Mouse (Mus musculus) spleen, postnatal 14 days (tissue): ENCODE data around the gene Best2.
A peak's percentile ranks its signal among the peaks of the same experiment; 100 is the strongest.

ENCODE experiments used
- DNase-seq, 2 experiments: peaks; one replicate each; pipeline ENCODE4 v3.0.0; 2021 to 2022; ENCODE audit warnings: low spot score in 2 of 2

The Best2 gene

GRCm38 (mm10) chr8:85023846-85024245, 9.5 kb upstream of the Best2 start:
- no peak for DNase-seq

DNA sequence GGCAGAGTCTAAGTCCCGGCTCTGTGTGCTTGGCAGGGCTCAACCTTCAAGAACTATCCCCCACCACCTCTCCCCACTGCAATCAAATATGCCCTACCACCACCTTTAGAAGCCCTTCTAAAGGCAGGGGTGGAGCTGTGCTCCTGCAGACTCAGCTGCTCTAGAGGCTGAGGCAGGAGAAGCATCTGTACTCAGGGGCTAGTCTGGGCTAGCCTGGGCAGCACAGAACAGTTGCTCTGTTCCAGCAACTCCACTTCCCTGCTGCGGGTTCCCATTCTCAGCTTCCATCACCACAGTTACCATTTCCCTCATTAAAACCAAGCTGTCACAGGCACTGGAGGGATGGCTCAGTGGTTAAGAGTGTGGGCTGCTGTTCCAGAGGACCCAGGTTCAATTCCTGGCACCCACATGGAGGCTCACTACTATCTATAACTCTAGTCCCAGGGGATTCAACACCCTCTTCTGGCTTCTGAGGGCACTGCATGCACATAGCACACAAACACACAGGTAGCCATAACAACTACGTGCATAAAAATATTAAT, 7.3 kb upstream of the Best2 start:
- no peak for DNase-seq

GRCm38 (mm10) chr8:85017209-85017608, 2.9 kb upstream of the Best2 start:
- no peak for DNase-seq

DNA sequence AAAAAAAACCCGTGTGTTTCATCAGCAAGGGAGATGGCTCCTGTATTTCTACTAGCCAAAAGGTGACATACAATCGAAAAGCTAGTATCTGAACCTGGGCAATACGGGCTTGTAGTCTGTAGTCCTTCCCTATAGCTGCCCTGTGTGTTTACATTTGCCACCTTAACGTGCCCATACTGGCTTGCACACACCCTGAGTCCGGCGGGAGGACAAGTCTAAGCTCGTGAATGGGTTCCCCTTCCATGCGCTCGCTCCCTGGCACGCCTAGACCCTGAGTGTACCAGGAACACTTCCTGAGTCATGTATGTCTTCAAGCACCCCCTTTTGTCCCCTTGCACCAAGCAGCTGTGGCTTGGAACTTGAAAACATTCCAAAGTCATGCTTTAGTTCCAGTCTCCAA, 2.4 kb upstream of the Best2 start:
- no peak for DNase-seq

DNA sequence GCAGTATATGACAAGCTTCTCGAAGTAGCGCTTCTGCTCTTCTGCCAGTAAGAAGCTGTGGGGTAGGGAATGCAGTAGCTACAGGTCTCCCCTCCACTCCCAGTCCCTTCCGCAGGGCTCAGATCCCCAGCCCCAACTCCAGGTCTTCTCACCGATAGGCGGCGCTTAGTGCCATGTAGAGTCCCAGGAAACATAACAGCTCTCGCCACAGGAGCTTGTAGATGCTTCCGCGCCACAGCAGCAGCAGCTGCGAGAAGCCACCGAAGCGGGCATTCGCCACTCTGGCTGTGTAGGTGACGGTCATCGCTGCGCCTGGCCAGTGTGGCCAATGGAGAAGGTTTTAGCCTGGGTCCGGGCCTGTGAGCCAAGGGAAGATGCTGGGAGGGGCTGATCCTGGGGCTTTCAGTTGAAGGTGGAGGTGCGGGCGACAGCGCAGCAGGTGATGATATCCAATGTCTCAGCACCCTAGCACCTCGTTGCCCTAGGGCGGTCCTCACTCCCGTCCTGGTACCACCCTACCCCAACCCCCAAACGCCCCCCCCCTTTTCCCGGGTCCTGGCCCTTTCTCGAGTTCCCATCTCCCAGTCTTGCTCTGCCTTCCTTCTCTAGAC, 996 bp downstream of the Best2 start:
- peak; percentile 36 to 59 for DNase-seq

DNA sequence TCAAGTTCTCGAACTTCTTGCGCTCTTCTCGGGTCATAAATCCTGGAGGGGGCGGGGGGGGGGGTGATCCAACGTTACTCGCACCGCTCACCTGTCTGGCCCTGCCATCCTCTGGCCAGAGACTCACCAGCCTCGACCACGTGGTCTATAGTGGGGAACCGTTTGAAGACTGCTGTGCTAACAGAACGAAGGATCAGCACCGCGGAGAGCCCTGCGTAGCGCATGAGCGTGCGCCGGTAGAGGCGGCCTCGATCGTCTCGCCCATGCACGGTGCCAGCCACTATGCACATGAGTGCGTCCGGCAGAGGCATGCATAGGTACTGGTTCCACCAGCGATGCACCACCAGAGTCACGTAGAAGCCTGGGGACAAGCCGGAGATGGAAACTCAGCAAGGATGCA, 3.1 kb downstream of the Best2 start:
- DNase-seq = no peak

GRCm38 (mm10) chr8:85007686-85008085, 6.6 kb downstream of the Best2 start:
- DNase-seq = peak in 1 of 2 experiments; percentile 60

GRCm38 (mm10) chr8:84997649-84998295, 16.6 kb downstream of the Best2 start:
- peak; percentile 83 to 92 for DNase-seq

DNA sequence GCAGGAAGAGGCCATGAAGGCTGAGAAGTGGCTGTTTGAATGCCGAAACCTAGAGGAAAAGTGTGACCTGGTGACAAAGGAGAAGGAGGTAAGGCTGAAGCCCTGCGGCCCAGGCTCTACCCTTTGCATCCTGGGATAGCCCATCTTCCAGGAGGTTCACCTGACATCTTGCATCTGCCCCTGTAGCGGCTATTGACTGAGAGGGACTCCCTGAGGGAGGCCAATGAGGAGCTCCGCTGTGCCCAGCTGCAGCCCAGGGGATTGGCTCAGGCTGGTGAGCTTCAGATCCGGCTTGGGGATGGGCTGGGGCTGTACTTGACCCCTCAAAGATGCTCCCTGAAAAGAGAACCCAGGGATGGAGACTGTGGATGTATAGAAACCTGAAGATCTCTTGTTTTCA, 17.4 kb downstream of the Best2 start:
- DNase-seq = no peak

GRCm38 (mm10) chr8:84995680-84996079, 18.7 kb downstream of the Best2 start:
- DNase-seq = no peak

GRCm38 (mm10) chr8:84994375-84994774, 20.0 kb downstream of the Best2 start:
- no peak for DNase-seq

- DNase-seq = no peak
Measured at GRCm38 (mm10) chr8:84990836-84991235, 23.5 kb downstream of the Best2 start.

DNA sequence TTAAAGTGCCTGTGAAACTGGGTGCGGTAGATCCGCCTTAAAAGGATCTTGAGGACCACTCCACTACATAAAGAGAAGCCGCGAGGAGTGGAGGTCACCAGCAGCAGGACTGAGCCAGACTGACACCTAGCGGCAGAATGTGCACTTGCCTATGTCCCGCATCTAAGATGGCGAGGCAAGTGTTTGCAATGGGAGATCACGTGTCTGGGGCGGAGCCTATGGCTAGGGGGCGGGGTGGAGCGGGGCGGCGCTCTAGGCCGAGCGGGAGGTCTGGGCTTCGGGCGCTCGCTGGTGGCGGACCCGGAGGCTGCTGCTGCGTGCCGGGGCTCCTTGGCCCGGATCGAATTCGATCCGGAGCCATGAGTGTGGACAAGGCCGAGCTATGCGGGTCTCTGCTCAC, 24.0 kb downstream of the Best2 start, which contains the start of gene Hook2:
Hook2 (plus strand) TSS at position 255 of the 400 bp plus-strand sequence.
- peak; percentile 95 to 96 for DNase-seq

GRCm38 (mm10) chr8:84989810-84990209, 24.5 kb downstream of the Best2 start:
- DNase-seq = peak; percentile 89 to 93

GRCm38 (mm10) chr8:84989311-84989731, 25.0 kb downstream of the Best2 start:
- DNase-seq = no peak

GRCm38 (mm10) chr8:84987903-84988302, 26.4 kb downstream of the Best2 start:
- no peak for DNase-seq

GRCm38 (mm10) chr8:84987388-84987787, 26.9 kb downstream of the Best2 start:
- no peak for DNase-seq

DNA sequence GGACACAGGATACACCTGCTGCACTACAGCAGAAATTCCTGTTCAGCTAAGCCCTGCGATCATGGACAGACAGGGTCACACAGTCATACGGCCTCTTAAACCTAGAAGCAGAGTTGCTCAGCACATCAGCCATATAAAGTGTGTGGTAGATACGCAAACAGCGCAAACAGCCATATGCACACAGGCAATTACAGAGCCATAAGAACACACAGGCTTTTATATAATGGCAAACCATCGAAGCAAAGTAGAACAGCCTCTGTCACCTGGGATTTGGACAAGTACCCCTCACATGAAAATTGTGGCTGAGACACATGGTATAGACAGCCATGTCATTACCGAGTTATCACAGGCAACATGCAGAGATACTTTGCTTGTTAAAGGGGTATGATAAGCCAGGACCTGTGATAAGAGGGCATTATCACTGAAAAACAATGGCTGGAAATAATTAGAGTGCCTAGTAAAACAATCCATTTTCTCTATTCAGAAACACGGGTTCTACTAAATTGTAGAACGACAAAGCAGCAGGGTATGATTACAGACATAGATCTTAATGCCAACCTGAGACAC, 27.9 kb downstream of the Best2 start:
- DNase-seq = no peak

DNA sequence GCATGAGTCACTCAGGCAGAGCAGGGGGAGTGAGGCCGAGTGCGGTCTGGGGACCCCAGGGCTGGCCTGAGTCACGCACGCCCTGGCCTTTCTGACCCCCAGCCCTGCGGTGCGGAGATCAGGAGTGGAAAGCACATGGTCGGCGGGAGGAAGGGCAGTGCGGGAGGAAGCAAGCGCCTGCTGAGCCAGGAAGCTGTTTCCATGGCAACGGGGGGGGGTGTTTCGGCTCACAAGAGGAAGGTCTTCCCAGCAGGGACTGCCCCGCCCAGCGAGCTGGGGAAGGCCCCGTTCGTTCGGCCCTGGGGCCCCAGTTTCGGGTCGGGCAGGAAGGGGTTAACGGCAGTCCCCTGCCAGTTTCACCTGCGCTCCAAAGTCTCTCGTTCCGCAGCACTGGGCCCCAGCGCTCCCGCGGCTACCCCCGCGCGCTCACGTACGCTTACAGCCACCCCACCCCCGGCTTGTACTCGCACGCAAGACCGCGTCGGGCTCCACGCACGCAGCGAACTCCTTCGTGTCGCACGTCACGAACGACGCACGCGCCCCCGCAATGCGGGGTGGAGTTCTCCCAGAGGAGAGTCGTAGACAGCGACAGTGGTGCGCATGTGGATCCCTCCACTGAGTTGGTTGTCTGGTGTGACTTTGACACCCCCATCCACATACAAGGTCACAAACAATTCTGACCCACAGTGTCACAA, 28.5 kb downstream of the Best2 start:
- DNase-seq = peak; percentile 82 to 86

GRCm38 (mm10) chr8:84985049-84985683, 29.2 kb downstream of the Best2 start:
- DNase-seq = peak in 1 of 2 experiments; percentile 28

DNA sequence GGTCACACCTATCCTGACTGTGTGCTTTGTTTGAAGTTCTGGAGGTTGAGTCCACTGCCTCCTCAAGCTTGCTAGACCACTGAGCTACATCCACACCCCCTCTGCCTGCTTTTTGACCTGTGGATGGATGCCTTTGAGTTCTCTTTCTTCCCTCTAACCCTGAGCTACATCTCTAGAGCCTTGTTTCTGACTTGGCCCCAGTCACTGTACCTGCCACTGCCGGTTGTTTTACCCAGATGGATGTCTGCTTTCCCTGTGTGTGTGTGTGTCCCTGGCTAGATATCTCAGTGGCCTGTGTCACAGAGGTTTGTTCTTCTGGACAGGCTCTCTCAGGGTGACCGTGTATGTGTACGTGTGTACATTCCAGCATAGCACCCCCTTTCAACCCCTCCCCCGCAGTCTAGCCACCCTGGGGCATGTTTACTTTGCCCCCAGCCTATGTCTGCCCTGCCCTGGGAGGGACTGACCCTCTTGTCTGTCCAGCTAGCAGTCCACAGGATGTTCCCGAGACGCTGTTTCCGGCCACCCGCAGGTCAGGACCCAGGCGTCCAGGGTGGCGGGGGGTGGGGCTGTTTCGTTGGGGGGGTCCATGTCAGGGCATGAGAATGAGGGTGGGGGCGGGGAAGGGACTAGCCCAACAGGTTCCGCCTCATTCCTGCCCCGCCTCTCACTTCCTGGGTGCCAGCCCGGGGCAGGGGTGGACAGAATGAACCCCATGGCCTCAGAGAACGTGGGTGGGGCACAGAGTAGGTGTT, 29.9 kb downstream of the Best2 start:
- DNase-seq = no peak
